Mouse (Mus musculus) bone marrow, adult 2 months (tissue): ENCODE measurements at regions not wholly inside any gene's neighbourhood (a gene's known extent, or its start where the extent isn't known, plus 50 kb on each side); places are given as distances from the start of the nearest gene placed in this dataset.

Experiments
- H3K27ac ChIP-seq: fragments of 200-500 bp; 2 replicates; pipeline ENCODE4 v1.5.1; 2012; ENCODE audit warnings: low read depth, mild to moderate bottlenecking, control low read depth, inconsistent platforms, low read length; ENCODE audit not compliant: control insufficient read depth, poor library complexity, insufficient read depth
- H3K4me1 ChIP-seq: fragments of 200-500 bp; 2 replicates; pipeline ENCODE4 v1.6.1; 2011; ENCODE audit warnings: low read length; ENCODE audit not compliant: control insufficient read depth, insufficient read depth
- H3K4me3 ChIP-seq: fragments of 200-500 bp; replicated peaks from 2 replicates; pipeline ENCODE3; 2011; ENCODE audit warnings: mild to moderate bottlenecking, low read depth, low read length, control low read depth; ENCODE audit not compliant: control insufficient read depth
- CTCF ChIP-seq: fragments of 200-500 bp; IDR thresholded peaks from 2 replicates; pipeline ENCODE4 v1.5.1; 2011; ENCODE audit warnings: low read length, control low read depth; ENCODE audit not compliant: control insufficient read depth, insufficient read depth
- POLR2A ChIP-seq: fragments of 200-500 bp; IDR thresholded peaks from 2 replicates; pipeline ENCODE4 v1.6.1; 2011; ENCODE audit warnings: low read depth, mild to moderate bottlenecking, control low read depth, low read length, borderline replicate concordance; ENCODE audit not compliant: control insufficient read depth
- WGBS: fragments of 180-500 bp; shearing (Covaris S2); methylation state at CpG from one replicate; pipeline ENCODE4 v1.1.7; 2018; 5-methylcytosine and 5-hydroxymethylcytosine counted together

DNA sequence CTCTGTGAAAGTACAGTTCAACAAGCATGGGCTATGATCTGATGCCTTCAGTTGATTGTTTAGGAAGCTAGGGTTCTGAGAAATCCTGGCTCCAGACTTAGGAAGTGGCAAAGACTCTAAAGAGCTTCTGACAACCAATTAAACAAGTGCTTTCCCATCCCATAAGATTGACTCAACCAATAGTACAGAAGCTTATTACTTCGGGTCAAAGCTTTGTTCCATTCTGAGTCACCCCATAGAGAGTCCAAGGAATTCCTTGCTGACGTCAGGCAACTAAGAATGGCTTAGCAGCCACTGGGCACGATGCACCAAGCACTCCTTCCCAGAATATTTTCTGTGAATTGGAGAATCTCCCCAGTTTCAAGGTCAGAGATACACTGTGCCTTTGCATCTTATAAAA lies 59.0 kb upstream of the Ntm start:
- no peak overlapping the region for H3K4me3 ChIP-seq
- H3K27ac ChIP-seq = no peak overlapping the region
- TF ChIP-seq POLR2A (no peak), CTCF (no peak)
- no peaks in the 10 kb centered on the region for H3K4me1 ChIP-seq
- 57% methylated on average over 3 of the region's 3 CpGs for WGBS

DNA sequence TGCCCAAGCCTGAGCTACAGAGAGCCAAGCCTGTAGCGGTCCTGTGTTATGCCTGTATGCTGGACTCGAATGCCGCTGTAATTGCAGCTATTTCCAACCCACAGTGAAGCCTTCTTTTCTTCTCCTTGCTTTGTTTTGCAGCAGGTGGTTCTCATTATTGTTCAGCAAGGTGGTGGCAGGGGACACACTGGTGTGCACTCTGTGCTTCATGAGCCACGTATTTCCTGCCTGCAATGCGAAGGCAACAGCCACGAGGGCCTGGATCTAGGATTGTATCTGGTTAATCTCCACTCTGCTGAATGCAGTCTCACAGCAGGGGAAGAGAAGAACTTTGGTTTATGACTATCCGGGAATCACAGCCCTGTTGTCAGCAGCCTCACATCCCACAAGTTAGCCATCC lies 62.3 kb upstream of the Ntm start:
- 61% methylated on average over 7 of the region's 7 CpGs for WGBS
- Histone ChIP-seq H3K4me3 (no peak overlapping the region), H3K4me1 (no peaks in the 10 kb centered on the region), H3K27ac (no peak overlapping the region)
- TF ChIP-seq POLR2A = no peak

DNA sequence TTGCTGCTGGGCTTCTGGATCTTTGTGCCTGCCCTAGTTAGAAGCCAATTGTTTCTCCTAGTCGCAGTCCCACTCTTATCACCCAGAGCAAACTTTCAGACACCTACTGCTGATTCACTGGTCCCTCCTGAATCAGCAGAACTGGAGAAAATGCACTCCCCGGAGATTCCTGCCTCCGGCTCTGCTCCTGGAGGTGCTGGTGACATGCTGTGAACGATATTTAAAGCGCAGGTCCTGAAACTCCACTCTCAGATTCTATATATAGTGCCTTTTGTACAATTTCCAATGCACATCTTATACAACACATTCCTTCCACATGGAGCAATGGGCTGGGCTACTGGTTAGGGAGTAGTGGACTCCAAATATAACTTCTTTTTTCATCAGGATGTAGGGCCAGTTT lies 64.0 kb upstream of the Ntm start:
- Histone ChIP-seq H3K4me1 (no peaks in the 10 kb centered on the region), H3K27ac (no peak overlapping the region), H3K4me3 (no peak overlapping the region)
- 73% methylated on average over 5 of the region's 5 CpGs for WGBS
- TF ChIP-seq POLR2A = no peak
- TF ChIP-seq CTCF = no peak

GRCm38 (mm10) chr9:30040396-30040795 lies 77.5 kb upstream of the Ntm start:
- no peak overlapping the region for H3K4me3 ChIP-seq
- no peak overlapping the region for H3K27ac ChIP-seq
- WGBS = 48% methylated on average over 4 of the region's 4 CpGs
- TF ChIP-seq POLR2A (no peak), CTCF (no peak)
- no peaks in the 10 kb centered on the region for H3K4me1 ChIP-seq

DNA sequence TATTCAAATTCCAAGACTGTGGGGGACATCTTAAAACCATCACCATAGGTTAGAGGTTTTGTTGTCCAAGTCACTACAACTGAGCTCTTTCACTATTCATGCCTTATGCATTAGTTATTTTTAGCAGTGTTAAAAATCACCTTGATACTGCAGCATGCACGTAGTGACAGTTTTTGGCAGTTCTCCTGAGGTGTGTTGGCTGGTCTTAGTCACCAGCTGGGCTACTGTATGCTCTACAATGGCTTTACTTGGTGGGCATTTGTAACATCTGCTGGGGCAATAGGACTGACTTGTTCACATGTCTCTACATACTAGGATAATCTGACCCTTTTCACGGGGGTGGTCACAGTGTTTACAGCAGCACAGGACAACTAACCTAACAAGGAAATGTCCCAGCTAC lies 101.6 kb upstream of the Ntm start:
- Histone ChIP-seq H3K27ac (no peak overlapping the region), H3K4me1 (no peaks in the 10 kb centered on the region), H3K4me3 (no peak overlapping the region)
- TF ChIP-seq CTCF (no peak), POLR2A (no peak)
- 63% methylated on average over 2 of the region's 2 CpGs for WGBS

DNA sequence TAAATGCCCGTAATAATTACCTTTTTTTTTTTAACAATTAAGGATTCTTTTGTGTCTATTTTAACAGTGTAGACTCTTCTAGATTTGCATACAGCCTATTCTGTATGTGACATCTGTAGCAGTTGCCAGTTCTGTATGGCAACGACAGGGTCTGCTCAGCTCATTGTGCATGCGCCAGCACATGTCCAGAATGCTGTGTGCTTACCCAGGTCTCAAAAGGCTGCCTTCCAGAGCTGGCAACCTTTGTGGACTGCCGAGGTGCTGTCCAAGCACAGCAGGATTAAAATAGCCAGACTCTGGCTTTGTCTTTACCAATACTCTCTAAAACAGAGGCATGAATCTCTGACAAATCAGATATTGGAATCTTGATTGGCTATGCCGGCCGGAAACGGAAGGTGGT lies 105.0 kb upstream of the Ntm start:
- WGBS = 81% methylated on average over 7 of the region's 7 CpGs
- H3K4me1 ChIP-seq = no peaks in the 10 kb centered on the region
- no peak overlapping the region for H3K4me3 ChIP-seq
- no peak for TF ChIP-seq POLR2A
- TF ChIP-seq CTCF = no peak
- no peak overlapping the region for H3K27ac ChIP-seq

DNA sequence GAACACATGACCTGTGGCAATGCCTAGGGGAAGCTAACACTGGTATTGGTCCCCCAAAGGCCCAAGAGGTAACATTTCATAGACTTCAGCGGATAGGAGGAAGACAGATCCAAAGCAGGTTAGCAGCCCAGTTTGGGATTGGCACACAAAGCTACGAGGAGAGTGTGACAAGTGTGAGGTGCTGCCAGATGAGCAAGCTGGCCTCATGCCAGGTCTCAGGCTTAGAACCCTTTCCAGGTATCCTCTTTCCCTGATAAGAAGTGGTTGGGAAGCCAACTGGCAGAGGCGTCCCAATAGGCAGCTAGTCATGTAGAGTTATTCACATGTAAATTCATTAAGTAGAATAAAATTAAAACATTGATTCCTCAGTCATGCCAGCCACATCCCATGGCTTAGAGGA lies 112.3 kb upstream of the Ntm start:
- TF ChIP-seq CTCF (no peak), POLR2A (no peak)
- Histone ChIP-seq H3K4me1 (no peaks in the 10 kb centered on the region), H3K27ac (no peak overlapping the region), H3K4me3 (no peak overlapping the region)
- WGBS = 87% methylated on average over 3 of the region's 3 CpGs

- Histone ChIP-seq H3K27ac (no peak overlapping the region), H3K4me3 (no peak overlapping the region), H3K4me1 (no peaks in the 10 kb centered on the region)
- WGBS = 87% methylated on average over 6 of the region's 6 CpGs
- TF ChIP-seq POLR2A (no peak), CTCF (no peak)
Observed at GRCm38 (mm10) chr9:30076006-30076405, 113.1 kb upstream of the Ntm start.

DNA sequence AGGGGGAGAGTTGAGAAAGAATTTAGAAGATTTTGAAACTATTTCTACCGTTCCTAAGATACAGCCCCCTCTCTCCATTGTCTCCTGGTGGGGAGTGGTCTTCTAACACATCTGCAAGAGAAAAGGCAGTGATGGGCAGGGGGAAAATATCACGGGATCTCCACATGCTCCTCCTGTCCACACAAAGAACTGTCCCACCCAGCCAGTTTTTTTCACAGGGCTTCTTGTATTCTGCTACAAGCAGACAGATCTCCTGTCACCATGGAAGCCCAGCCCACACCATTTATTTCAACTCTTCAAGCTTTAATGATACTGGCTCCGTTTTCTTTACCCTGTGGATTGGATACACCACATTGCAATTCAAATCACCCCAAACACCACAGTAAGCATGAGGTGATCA lies 113.5 kb upstream of the Ntm start:
- Histone ChIP-seq H3K27ac (no peak overlapping the region), H3K4me1 (no peaks in the 10 kb centered on the region), H3K4me3 (no peak overlapping the region)
- no peak for TF ChIP-seq CTCF
- TF ChIP-seq POLR2A = no peak
- WGBS = 55% methylated on average over 3 of the region's 3 CpGs
